Mouse (Mus musculus) brown adipose tissue, adult 24 weeks (tissue): ENCODE data around the gene Arhgap30. TPM values are rescaled to one million over a fixed set of nuclear protein-coding genes. Genes with fewer than 3 reads are reported as not detected.

Experiments used
- H3K27ac ChIP-seq: fragments of 200-500 bp; replicated peaks from 2 replicates; pipeline ENCODE4 v1.5.1; 2012; ENCODE audit warnings: low read depth, mild to moderate bottlenecking, low read length
- H3K4me1 ChIP-seq: fragments of 200-500 bp; 2 replicates; pipeline ENCODE4 v1.6.1; 2012; ENCODE audit warnings: low read length, mixed read lengths; ENCODE audit not compliant: control insufficient read depth, insufficient read depth, insufficient read length
- H3K4me3 ChIP-seq: fragments of 200-500 bp; 2 replicates; pipeline ENCODE4 v1.5.1; 2012; ENCODE audit warnings: low read depth, mild to moderate bottlenecking, low read length, moderate library complexity; ENCODE audit not compliant: insufficient read depth
- polyA plus RNA-seq: library from polyadenylated mRNA; stranded (reverse); fragments of >200 nt; gene quantifications from 2 replicates; pipeline ENCODE4 v1.2.4, GENCODE M21; 2012; ENCODE audit not compliant: missing spikeins, insufficient read depth, insufficient read length

The Arhgap30 gene
- polyA plus RNA-seq, result 2.1 and 3.0 TPM in 2 replicates

DNA sequence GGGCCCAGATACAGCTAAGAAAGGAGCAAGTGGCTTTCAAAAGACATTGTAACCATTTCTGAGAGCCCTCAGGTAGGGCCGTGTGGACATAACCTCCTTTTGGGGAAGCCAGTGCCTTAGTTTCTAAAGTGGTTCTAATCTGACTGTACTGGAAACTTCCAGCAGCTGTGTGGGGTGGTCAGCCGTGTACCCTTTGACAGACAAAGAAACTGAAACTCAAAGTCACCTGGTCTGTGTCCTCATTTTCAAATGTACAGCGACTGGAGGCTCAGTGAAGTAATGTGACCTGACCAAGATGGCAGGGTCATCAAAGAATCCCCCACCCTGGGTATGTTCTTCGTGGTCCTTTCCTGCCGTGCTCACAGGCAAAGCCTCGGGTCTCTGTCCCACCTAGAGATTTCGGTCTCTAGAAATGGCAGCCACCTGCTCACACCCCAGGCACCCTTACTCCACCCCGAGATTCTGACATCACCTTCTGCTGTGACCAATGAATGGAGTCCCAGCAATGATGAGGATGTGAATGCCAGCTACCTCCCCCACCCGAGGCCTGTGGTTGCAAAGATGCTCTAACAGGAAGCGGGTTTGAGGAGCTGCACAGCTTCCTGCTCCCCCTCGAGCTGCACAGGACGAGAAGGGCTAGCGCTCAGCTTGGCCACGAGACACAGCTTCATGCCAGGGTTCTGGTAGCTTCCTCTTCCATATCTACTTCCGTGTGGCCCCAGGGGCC is at the start of gene Arhgap30:
Gene Arhgap30 (plus strand): TSS at position 579 of the 727 bp plus-strand sequence.
- Histone ChIP-seq H3K27ac (peak within 1 kb of the TSS; percentile 94), H3K4me1 (no peaks in the 10 kb centered on the region), H3K4me3 (peak within 1 kb of the TSS; percentile 62)

DNA sequence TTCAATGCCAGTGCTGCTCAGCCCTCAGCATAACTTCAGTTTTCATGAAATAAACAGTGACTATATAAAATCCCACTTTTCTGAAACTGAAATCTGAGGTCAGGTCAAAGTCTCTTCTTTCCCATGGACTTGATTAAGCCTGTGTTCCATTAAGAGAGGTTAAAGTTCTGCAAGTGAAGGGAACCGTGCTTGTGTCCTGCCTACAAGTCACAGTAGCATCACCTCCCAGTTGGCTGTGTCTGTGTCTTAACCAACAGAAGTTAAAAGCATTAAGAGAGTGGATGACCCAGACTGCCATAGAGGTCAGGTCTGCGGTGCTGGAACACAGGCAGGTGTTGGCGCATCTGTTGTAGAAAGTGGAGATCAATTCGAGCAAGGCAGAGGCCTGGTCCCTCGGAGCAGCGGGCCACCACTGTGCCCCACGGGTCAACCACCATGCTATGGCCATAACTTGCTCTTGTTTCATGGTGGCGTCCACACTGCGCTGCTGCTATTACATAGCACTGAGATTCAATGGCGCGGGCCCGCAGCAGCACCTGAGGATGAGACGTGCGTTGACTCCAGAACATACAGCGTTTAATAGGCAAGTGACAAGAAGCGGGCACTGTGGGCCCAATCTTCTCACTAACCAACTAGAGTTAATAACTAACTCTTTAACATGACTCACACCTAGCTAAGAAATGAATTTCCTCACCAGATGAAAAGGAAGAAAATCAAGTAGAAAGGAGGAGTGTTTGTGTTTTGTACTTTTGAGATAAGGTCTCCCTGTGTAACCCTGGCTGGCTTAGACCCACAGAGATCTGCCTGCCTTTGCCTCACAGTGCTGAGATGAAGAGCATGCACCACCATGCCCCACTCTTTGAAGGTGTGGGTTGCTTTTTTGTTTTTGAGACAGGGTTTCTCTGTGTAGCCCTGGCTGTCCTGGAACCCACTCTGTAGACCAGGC is 46.2 kb upstream of the Arhgap30 start:
- H3K4me3 ChIP-seq, result no peak overlapping the region
- no peak overlapping the region for H3K27ac ChIP-seq
- no peaks in the 10 kb centered on the region; the same call in 1 of the 2 replicates for H3K4me1 ChIP-seq

DNA sequence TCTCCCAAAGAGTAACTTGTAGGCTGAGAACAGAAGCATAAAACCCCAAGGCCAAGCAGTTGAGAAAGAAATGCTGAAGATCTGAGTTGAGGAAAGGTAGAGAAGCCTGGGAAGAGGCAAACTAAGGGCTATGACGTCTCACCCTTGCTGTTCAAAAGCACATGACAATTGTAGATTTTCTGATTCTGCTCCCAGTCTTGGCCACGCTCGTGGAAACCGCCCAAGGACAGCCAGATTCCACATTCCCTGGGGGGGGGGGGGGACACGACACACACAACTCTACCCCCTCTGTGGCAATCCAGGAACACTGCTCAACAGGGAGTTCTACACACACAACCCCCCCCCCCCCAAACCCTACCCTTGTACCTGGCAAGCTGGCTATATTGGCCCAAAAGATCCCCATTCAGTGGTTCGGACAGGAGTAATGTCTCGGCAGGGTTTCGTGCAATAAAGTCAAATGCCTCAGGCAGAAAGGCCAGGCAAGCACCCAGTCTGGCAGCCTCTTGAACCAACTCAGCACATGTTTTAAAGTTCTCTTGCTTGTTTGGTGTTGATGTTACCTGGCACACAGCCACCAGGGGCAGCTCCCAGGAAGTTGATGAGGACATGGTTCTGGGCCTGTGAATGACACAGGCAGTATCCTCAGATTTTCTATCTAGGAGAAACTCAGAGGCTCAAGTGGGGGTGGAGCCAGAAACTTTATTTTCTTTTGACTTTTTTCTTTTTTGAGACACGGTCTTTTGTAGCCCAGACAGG is 44.7 kb upstream of the Arhgap30 start:
- H3K27ac ChIP-seq, result peak overlapping the region; percentile 38; the same call in 1 of the 2 replicates
- peak overlapping the region; percentile 79; the same call in 1 of the 2 replicates for H3K4me3 ChIP-seq
- H3K4me1 ChIP-seq, result peaks cover 5% of the 10 kb centered on the region; the same call in 1 of the 2 replicates

- peak overlapping the region; percentile 24 for H3K27ac ChIP-seq
- peaks cover 6% of the 10 kb centered on the region; the same call in 1 of the 2 replicates for H3K4me1 ChIP-seq
- peak overlapping the region; percentile 79 for H3K4me3 ChIP-seq
These were observed 44.0 kb upstream of the Arhgap30 start for GRCm38 (mm10) chr1:171344715-171345114.

DNA sequence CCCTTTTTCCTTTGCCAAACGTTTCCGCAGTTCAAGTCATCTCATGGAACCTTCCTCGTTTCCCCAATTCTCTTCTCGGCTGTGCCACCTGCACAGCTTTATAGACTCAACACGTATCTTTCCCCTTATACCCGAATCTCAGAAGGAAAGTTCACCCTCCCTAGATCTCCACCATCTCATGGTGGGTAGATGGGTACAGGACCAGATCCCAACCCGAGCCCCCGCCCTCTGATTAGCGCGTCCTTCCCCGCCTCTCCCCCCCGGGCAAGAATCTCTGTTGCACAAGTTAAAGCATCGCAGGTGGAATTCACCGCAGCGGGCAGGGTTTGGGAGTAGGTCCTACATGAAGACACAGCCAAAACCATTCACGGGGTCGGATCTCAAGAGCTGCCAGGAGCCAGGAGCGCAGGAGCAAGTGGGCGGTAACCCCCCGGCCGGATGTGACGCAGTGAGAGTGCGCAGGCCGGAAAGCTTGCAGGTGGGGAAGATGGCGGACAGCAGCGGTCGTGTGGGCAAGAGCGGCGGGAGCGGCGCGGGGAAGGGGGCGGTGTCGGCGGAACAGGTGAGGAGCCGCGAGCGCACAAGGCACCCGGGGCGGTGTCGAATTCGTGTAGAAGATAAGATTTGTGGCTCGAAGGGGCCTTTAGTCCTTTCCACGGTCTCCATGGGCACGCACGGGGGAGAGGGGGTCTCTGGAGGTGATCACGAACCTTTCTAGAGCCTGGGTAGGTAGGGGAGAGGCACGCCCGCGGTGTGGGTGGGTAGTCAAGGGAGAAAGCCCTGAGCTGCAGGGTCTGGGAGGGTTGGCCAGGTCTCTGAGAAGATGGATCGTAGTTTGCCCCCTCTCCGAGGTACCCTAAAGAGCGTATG is 43.3 kb upstream of the Arhgap30 start, which contains the start of the genes Nit1 and Pfdn2:
Gene Nit1 (minus strand): TSS at position 422 of the 870 bp plus-strand sequence.
Gene Pfdn2 (plus strand): TSS at position 446 of the 870 bp plus-strand sequence.
- Histone ChIP-seq H3K27ac (peak within 1 kb of the TSS; percentile 52), H3K4me3 (peak within 1 kb of the TSS; percentile 79), H3K4me1 (peaks cover 6% of the 10 kb centered on the region; the same call in 1 of the 2 replicates)

DNA sequence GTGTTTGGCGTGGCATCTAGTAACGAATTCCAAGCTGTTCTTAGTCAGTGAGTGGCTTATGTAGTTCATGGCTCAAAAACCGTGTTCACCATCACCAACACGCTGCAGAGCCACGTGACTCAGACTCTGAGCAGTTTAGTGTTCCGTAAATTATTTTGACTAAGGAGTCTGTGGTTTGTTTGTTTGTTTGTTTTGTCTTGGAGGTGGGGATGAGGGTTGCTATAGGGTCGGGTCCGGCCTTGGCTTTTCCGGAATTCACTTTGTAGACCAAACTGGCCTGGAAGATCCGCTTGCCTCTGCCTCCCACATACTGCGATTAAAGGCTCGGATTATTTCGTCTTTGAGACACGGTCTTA is 42.7 kb upstream of the Arhgap30 start:
- Histone ChIP-seq H3K4me1 (peaks cover 6% of the 10 kb centered on the region; the same call in 1 of the 2 replicates), H3K27ac (peak overlapping the region; percentile 52; the same call in 1 of the 2 replicates), H3K4me3 (peak overlapping the region; percentile 79)

- no peak overlapping the region for H3K27ac ChIP-seq
- peaks cover 6% of the 10 kb centered on the region; the same call in 1 of the 2 replicates for H3K4me1 ChIP-seq
- H3K4me3 ChIP-seq, result no peak overlapping the region
These were observed 40.1 kb upstream of the Arhgap30 start for GRCm38 (mm10) chr1:171348665-171349064.

DNA sequence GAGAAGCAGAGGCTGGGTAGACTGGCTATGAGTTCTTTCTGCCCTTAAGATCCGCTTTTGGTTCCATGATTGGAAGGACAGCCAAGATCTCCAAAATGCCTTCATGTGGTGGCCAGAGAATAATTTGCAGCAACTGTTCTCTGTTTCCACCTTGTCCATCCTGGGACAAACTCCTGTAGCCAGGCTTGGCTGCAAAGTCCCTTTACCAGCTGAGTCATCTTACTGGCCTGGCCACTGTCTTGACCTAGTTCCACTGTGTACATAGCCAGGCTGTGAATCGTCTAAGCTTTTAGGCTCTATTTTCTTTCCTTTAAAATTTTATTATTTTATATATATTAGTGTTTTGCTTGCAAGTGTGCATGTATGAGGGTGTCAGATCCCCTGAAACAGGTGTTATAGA is 39.5 kb upstream of the Arhgap30 start:
- peaks cover 6% of the 10 kb centered on the region; the same call in 1 of the 2 replicates for H3K4me1 ChIP-seq
- no peak overlapping the region for H3K27ac ChIP-seq
- no peak overlapping the region for H3K4me3 ChIP-seq

DNA sequence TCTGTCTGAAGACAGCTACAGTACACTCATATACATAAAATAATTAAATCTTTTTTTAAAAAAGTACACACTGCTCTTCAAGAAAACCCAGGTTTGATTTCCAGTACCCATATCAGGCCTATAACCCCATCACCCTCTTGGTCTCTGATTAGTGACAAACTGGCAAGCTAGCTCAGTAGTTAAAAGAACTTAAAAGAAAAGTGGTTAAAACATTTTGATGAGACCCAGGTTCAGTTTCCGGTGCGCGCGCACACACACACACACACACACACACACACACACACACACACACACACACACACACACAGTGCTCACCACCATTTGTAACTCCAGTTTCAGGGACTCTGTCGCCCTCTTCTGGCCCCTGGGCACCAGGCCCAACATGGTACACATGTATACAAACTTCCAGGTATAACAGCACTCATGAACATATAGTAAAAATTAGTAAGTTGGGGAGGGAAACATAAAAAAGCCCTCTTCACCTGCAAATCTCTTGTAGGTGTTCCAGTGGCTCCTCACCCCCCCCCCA is 32.9 kb upstream of the Arhgap30 start:
- no peak overlapping the region for H3K27ac ChIP-seq
- no peak overlapping the region for H3K4me3 ChIP-seq
- no peaks in the 10 kb centered on the region; the same call in 1 of the 2 replicates for H3K4me1 ChIP-seq

- Histone ChIP-seq H3K4me1 (no peaks in the 10 kb centered on the region; the same call in 1 of the 2 replicates), H3K27ac (no peak overlapping the region), H3K4me3 (no peak overlapping the region)
These were observed 31.9 kb upstream of the Arhgap30 start for GRCm38 (mm10) chr1:171356814-171357213.

DNA sequence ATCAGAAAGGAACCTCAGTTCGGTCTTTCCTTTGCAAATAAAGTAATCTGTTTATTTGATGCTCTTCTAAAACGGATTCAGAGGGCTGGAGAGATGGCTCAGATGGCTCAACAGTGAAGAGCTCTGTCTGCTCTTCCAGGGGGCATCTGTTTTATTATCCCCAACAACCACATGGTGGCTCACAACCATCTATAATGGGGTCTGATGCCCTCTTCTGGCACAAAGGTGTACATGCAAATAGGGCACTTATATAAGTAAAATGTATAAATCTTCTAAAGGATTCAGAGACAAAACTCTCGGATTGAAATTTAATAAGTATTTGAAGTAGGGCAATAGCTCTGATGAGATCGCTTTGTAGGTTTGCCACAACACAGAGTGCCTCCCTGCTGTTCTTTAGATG is 30.3 kb upstream of the Arhgap30 start:
- H3K27ac ChIP-seq, result no peak overlapping the region
- no peaks in the 10 kb centered on the region; the same call in 1 of the 2 replicates for H3K4me1 ChIP-seq
- H3K4me3 ChIP-seq, result no peak overlapping the region

DNA sequence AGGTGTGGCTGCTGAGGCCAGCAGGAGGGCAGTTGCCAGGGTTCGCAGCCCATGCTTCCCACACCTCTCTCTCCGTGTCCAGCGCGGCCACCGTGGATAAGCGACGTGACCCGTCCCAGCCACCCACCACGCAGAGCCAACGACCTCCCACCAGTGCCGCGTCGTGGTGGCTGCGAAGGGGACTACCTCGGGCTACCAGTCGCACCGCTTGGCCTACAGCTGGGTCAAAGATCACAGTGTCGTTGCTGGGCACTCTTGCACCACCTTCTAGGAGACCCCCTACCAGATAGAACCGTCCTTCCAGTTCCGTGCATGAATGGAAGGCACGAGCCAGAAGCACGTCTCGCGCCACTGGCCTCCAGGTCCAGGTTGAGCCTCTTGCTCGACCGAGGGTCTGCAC is 28.5 kb upstream of the Arhgap30 start:
- H3K4me3 ChIP-seq, result peak overlapping the region; percentile 55

DNA sequence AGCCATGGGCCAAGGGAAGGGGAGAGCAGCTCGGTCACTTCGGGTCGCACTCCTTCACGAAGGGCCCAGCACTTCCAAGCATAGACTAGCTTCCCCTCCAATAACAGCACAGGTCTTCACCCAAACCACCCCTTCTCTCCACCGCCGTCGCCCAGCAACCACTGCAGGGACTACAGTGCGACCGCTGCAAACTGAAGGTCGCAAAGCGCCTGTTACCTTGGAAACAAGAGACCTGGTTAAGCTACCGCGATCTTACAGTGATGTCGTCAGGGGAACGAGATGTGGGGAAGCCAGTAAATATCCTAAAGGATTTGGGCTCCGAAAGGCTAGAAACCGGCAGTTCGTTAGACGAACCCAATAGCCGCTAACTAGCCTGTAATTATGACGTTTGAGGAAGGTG is 28.1 kb upstream of the Arhgap30 start, which contains the start of gene Klhdc9:
Gene Klhdc9 (minus strand): TSS at position 143 of the 400 bp plus-strand sequence.
- Histone ChIP-seq H3K27ac (no peak within 1 kb of the TSS), H3K4me3 (peak within 1 kb of the TSS; percentile 55)

More for the DNA sequence above, 28.5 kb upstream of the Arhgap30 start:
- Histone ChIP-seq H3K27ac (no peak overlapping the region), H3K4me1 (no peaks in the 10 kb centered on the region; the same call in 1 of the 2 replicates)

More for the DNA sequence above, 28.1 kb upstream of the Arhgap30 start, which contains the start of gene Klhdc9:
- no peaks in the 10 kb centered on the region; the same call in 1 of the 2 replicates for H3K4me1 ChIP-seq
